Mouse (Mus musculus): ENCODE data around the gene Mycbp2. TPM values are rescaled to one million over a fixed set of nuclear protein-coding genes. Genes with fewer than 3 reads are reported as not detected.

Mycbp2 gene
- polyA plus RNA-seq, 2 experiments = 7.0 to 8.2 TPM

DNA sequence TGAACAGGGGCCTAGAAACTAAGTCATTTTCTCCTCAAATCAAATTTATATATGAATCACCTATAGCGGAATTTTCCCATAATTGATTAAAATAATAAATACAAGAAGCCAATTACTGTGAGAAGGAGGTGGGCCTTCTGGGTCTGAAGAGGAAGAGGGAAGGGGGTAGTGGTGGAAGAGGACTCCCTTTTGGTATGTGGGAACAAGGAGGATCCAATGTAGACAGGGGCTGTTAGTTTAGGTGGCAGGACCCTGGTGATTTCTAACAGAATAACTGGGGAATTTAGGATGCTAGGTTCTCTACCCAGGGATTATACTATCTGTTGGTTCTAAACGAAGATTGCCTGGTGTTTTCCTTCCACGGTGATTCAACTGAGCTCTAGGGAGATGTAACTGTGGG, 130.3 kb downstream of the Mycbp2 start:
- Histone ChIP-seq H3K27ac (no peak overlapping the region), H3K4me3 (ENCODE audit: insufficient read depth in 1 of 2, low read depth in 2 of 2, low read length in 2 of 2) (no peak overlapping the region), H3K9me3 (ENCODE audit: control insufficient read depth, low read length) (no peaks in the 10 kb centered on the region), H3K27me3 (ENCODE audit: control insufficient read depth, insufficient read depth, low read length) (no peaks in the 10 kb centered on the region), H3K4me1 (replicated peaks; ENCODE audit: control insufficient read depth in 2 of 2, insufficient read depth in 2 of 2, low read length in 1 of 2) (no peaks in the 10 kb centered on the region), H3K36me3 (replicated peaks; ENCODE audit: control insufficient read depth, insufficient read depth, low read depth) (peaks cover 3% of the 10 kb centered on the region), H3K9ac (replicated peaks) (no peak overlapping the region), H3K4me2 (ENCODE audit: low read depth) (no peak overlapping the region)
- WGBS (ENCODE audit: insufficient replicate concordance) = 74% methylated on average over 3 of the region's 3 CpGs
- no peak for TF ChIP-seq CTCF (IDR thresholded peaks at IDR 0.05; ENCODE audit: low read depth)
- no peak for TF ChIP-seq EP300 (IDR thresholded peaks at IDR 0.05; ENCODE audit: low read depth)
- DNase-seq (ENCODE audit: low read depth in 3 of 3, low spot score in 3 of 3) = no peak
- ATAC-seq (ENCODE audit: insufficient read depth) = no peak

DNA sequence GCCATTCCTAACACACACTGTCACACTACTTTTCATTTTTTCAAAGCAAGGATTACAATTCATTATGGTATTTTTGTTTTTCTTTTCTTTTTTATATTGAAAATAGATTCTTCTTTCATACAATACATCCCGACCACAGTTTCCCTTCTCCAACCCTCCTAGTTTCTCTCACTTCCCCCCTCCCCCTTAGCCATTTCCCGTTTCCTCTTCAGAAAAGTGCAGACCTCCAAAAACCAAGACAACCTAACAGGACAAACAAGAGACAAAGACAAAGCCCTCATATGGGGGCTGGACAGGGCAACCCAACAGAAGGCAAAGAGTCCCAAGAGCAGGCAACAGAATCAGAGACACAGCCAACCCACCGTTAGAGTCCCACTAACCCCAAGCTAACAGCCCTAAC, 160.0 kb downstream of the Mycbp2 start:
- H3K27me3 ChIP-seq (ENCODE audit: control insufficient read depth, insufficient read depth, low read length) = no peaks in the 10 kb centered on the region
- no peak for DNase-seq (ENCODE audit: low read depth in 3 of 3, low spot score in 3 of 3)
- ATAC-seq (ENCODE audit: insufficient read depth) = no peak
- no peaks in the 10 kb centered on the region for H3K4me1 ChIP-seq (replicated peaks; ENCODE audit: control insufficient read depth in 2 of 2, insufficient read depth in 2 of 2, low read length in 1 of 2)
- H3K9me3 ChIP-seq (ENCODE audit: control insufficient read depth, low read length) = no peaks in the 10 kb centered on the region
- 60% methylated on average over 3 of the region's 3 CpGs for WGBS (ENCODE audit: insufficient replicate concordance)
- H3K4me3 ChIP-seq (ENCODE audit: insufficient read depth in 1 of 2, low read depth in 2 of 2, low read length in 2 of 2) = no peak overlapping the region
- TF ChIP-seq CTCF (IDR thresholded peaks at IDR 0.05; ENCODE audit: low read depth) (no peak), EP300 (IDR thresholded peaks at IDR 0.05; ENCODE audit: low read depth) (no peak)
- H3K9ac ChIP-seq (replicated peaks) = no peak overlapping the region
- peaks cover 6% of the 10 kb centered on the region for H3K36me3 ChIP-seq (replicated peaks; ENCODE audit: control insufficient read depth, insufficient read depth, low read depth)
- no peak overlapping the region for H3K4me2 ChIP-seq (ENCODE audit: low read depth)
- no peak overlapping the region for H3K27ac ChIP-seq

DNA sequence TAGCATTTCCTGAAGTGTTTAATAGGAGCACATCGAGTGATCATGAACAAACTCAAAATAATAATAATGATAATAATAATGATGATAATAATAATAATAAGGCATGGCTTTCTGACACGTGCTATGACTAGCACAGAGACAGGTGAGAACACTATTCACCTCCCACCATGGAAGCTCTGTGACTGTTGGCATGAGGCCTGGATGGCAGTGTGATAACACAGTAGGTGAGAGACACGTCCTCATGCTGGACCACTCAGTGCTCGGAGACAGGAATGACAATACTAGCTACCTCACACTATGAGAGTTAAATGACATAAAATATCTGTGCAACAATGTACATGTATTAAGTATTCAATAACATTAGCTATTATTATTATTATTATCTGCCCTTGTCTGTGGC, 160.5 kb downstream of the Mycbp2 start:
- Histone ChIP-seq H3K27ac (no peak overlapping the region), H3K4me3 (ENCODE audit: insufficient read depth in 1 of 2, low read depth in 2 of 2, low read length in 2 of 2) (no peak overlapping the region), H3K27me3 (ENCODE audit: control insufficient read depth, insufficient read depth, low read length) (no peaks in the 10 kb centered on the region), H3K4me2 (ENCODE audit: low read depth) (no peak overlapping the region), H3K36me3 (replicated peaks; ENCODE audit: control insufficient read depth, insufficient read depth, low read depth) (peaks cover 6% of the 10 kb centered on the region), H3K4me1 (replicated peaks; ENCODE audit: control insufficient read depth in 2 of 2, insufficient read depth in 2 of 2, low read length in 1 of 2) (no peaks in the 10 kb centered on the region), H3K9me3 (ENCODE audit: control insufficient read depth, low read length) (no peaks in the 10 kb centered on the region), H3K9ac (replicated peaks) (no peak overlapping the region)
- DNase-seq (ENCODE audit: low read depth in 3 of 3, low spot score in 3 of 3) (no peak), ATAC-seq (ENCODE audit: insufficient read depth) (no peak)
- 75% methylated on average over 4 of the region's 4 CpGs for WGBS (ENCODE audit: insufficient replicate concordance)
- no peak for TF ChIP-seq EP300 (IDR thresholded peaks at IDR 0.05; ENCODE audit: low read depth)
- TF ChIP-seq CTCF (IDR thresholded peaks at IDR 0.05; ENCODE audit: low read depth) = no peak

DNA sequence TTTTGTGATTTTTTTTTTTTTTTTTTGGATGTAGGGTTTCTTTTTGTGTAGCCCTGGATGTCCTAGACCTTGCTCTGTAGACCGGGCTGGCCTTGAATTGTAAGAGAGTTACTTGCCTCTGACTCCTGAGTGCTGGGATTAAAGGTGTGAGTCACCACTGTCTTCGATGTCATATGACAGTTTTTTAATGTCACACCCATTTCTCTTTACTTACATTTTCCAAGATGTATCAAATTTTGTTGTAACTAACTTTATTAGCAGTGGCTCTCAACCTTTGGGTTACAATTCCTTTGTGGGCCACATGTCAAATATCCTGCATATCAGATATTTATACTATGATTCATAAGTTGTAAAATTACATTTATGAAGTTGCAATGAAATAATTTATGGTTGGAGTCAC, 166.5 kb downstream of the Mycbp2 start:
- peaks cover 3% of the 10 kb centered on the region; the same call in 1 of the 2 replicates for H3K36me3 ChIP-seq (replicated peaks; ENCODE audit: control insufficient read depth, insufficient read depth, low read depth)
- no peak for ATAC-seq (ENCODE audit: insufficient read depth)
- TF ChIP-seq CTCF (IDR thresholded peaks at IDR 0.05; ENCODE audit: low read depth) (no peak), EP300 (IDR thresholded peaks at IDR 0.05; ENCODE audit: low read depth) (no peak)
- WGBS (ENCODE audit: insufficient replicate concordance) = 78% methylated on average over 2 of the region's 2 CpGs
- no peak overlapping the region for H3K4me3 ChIP-seq (ENCODE audit: insufficient read depth in 1 of 2, low read depth in 2 of 2, low read length in 2 of 2)
- H3K9ac ChIP-seq (replicated peaks) = no peak overlapping the region
- no peaks in the 10 kb centered on the region for H3K27me3 ChIP-seq (ENCODE audit: control insufficient read depth, insufficient read depth, low read length)
- no peaks in the 10 kb centered on the region for H3K4me1 ChIP-seq (replicated peaks; ENCODE audit: control insufficient read depth in 2 of 2, insufficient read depth in 2 of 2, low read length in 1 of 2)
- no peak for DNase-seq (ENCODE audit: low read depth in 3 of 3, low spot score in 3 of 3)
- no peaks in the 10 kb centered on the region for H3K9me3 ChIP-seq (ENCODE audit: control insufficient read depth, low read length)
- no peak overlapping the region for H3K4me2 ChIP-seq (ENCODE audit: low read depth)
- no peak overlapping the region for H3K27ac ChIP-seq

DNA sequence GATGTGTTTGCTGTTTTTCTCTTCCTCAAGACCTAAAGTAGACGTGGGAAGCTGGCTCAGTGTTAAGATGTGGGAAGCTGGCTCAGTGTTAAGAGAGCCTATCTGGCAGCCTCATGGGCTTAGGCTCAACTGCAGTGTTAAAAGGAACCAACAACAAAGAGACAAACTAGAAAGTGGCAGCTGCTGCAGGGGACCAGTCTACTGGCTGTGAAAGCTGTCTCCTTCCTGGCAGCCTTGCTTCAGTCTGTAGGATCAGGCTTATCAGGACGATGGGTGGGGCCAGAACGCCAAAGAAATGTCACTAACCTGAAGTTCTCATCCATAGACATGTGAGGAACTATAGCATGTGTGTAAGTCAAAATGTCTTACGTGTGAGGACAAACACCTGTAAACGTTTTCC, 183.7 kb downstream of the Mycbp2 start:
- Histone ChIP-seq H3K4me2 (ENCODE audit: low read depth) (no peak overlapping the region), H3K4me3 (ENCODE audit: insufficient read depth in 1 of 2, low read depth in 2 of 2, low read length in 2 of 2) (no peak overlapping the region), H3K9ac (replicated peaks) (no peak overlapping the region), H3K4me1 (replicated peaks; ENCODE audit: control insufficient read depth in 2 of 2, insufficient read depth in 2 of 2, low read length in 1 of 2) (no peaks in the 10 kb centered on the region), H3K27ac (no peak overlapping the region), H3K36me3 (replicated peaks; ENCODE audit: control insufficient read depth, insufficient read depth, low read depth) (no peaks in the 10 kb centered on the region), H3K27me3 (ENCODE audit: control insufficient read depth, insufficient read depth, low read length) (no peaks in the 10 kb centered on the region), H3K9me3 (ENCODE audit: control insufficient read depth, low read length) (no peaks in the 10 kb centered on the region)
- DNase-seq (ENCODE audit: low read depth in 3 of 3, low spot score in 3 of 3) = no peak
- no peak for ATAC-seq (ENCODE audit: insufficient read depth)
- WGBS (ENCODE audit: insufficient replicate concordance) = 57% methylated on average over 5 of the region's 5 CpGs
- TF ChIP-seq CTCF (IDR thresholded peaks at IDR 0.05; ENCODE audit: low read depth) = no peak
- TF ChIP-seq EP300 (IDR thresholded peaks at IDR 0.05; ENCODE audit: low read depth) = no peak
